Mouse (Mus musculus) cerebellum, adult 11-12 months (tissue): ENCODE results near the gene Ifnlr1.
"Not testable (repeated sequence)": the region's sequence is repeated elsewhere in the genome, so short reads cannot be mapped to it uniquely, and the experiment has no call there.

Experiments
- DNase-seq: peaks from one replicate; pipeline ENCODE4 v3.0.0; 2022

The Ifnlr1 gene

DNA sequence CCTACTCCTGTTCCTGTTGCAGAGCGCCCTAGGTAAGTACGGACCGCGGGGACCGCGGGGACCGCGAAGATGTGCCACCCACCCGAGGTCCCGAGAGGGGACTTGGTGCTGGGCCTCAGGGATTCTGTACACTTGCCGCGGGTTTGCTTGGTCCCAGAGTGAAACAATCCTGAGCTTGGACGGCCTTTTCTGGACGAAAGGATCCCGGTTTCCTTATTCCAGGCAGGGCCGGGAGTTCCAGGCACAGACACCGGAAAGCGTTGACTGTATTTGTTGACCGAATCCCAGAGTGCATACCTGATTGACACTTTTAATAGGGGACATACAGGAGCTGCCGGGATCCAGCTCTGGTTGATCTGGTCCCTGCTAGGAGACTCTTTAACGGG lies 474 bp downstream of the Ifnlr1 start:
- no peak for DNase-seq

DNA sequence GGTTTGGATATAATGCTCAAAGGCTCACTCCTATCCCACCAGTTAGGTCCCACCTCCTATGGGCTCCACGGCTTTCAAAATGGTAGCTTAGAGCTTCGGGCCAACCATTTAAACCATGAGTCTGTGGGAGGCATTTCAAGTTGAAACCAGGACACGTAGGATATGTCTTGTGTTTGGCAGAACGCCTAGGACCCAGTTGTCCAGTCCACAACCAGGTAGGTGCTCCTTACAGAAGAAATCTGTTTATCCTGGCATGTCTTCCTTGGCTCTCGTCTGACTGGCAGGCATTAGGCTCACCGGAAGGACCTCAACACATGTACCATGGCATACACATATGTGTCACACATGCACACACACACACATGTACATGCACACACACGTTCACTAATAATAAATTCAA lies 3.7 kb downstream of the Ifnlr1 start:
- DNase-seq: no peak

DNA sequence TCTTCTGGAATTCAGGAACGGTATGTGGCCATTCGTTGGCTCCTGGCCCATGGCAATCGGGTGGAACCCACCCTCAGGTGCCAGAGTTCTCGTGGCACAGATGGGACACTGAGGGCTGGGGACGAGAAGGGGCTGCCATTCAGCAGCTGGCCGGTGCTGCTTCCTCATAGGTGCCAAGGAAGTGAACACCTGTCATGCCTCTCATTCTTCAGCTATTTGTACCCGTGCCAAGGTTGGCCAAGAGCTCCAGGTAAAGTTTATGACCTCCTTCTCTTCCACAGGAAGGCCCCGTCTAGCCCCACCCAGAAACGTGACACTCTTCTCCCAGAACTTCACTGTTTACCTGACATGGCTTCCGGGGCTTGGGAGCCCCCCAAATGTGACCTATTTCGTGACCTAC lies 4.2 kb downstream of the Ifnlr1 start:
- no peak for DNase-seq

DNA sequence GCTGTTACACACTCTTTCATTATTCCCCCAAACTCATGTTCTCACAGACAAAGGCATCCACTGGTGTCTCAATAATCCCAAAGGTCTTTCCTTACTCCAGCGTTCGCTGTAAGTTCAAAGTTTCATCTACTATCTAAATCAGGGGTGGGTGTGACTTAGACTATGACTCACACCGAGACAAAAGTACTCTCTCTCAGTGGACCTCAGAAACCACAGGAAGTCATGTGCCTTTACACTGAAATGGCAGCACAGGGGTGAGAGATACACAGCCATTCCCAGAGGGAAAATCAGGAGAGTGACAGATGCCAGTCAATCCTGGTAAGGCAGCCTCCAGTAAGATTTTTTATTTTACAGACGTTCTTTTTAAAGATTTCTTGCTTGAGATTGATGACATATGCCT lies 6.8 kb downstream of the Ifnlr1 start:
- no peak for DNase-seq

DNA sequence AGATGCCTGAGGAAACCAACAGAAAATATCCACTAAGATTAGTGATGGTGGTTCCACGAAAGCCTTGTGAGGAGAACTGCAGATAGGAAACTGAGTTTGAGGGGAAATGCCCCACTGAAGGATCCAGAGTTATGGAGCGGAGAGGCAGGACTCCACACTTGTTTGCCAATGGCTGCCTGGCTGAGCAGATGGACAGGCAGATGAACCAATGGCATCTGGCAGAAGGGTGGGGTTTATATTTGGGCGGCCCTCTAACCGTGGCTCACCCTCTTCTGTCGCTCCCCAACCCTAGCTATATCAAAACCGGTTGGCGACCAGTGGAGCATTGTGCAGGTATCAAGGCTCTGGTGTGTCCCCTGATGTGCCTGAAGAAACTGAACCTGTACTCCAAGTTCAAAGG lies 12.4 kb downstream of the Ifnlr1 start:
- DNase-seq: no peak

DNA sequence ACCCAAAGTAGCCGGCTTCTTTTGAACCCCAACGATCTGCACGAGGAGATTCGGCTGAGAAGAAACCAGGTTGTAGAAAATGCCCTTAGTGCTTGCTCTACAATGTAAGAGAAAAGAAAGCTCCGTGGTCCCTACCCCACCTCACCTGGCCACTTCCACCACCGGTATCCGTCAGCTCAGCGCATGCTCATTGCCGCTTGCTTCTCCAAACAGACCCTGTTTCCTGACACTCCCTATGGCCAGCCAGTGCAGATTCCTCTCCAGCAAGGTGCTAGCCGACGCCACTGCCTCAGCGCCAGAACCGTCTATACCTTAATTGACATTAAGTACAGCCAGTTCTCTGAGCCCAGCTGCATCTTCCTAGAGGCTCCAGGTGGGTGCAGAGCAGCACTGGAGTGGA lies 17.4 kb downstream of the Ifnlr1 start:
- DNase-seq: no peak

DNA sequence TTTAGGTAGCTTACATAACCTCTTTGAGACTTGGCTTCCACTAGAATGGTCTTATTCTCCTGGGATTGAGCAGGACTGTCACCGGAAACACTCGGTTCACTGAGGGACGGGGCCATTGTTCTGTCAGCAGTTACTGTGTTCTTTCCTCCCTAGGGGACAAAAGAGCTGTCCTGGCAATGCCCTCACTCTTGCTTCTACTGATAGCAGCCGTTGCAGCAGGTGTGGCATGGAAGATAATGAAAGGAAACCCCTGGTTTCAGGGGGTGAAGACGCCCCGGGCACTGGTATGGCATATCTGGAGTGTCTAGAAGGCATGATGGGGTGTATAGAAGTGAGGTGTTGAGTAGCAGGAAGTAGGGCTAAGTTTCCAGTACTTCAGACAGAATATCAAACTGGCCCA lies 17.9 kb downstream of the Ifnlr1 start:
- no peak for DNase-seq

DNA sequence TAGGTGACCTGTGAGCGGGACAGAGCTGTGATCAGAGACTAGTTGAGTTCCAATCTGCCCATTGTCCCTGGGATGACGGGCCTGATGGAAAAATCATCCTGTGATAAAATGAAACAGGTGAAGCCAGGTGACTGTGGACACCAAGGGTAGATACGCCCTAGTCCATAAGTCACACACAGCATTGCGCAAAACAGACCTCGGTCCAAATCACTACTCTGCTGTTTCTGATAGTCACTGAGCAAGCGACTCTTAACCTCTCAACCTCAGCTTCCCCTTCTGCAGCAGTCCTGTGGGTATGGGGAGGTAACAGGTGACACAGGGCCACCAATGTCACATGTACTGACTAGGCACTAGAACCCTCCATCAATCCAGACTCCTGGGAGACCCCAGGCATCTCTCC lies 20.0 kb downstream of the Ifnlr1 start:
- DNase-seq: no peak

DNA sequence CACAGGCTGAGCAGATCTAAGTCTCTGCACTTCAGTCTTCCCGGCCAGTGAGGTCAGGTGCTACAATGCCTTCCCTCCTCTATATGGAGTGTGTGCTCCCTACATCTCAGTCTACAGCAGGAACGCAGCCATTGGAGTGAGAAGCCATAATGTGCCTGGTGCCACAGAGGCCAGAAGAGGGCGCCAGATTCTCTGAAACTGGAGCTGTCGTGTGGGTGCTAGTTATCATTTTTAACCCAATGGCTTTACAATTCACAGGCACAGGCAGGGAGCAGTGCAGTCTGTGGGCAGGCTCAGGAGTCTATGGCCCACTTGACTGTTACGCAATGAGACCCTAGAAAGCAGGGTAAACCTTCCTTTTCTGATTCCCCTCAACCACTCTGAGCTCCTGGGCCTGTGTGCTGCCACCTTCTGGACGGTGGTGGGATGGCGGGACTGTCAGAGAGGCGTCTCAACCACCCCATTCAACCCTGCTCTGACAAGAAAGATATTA lies 23.0 kb downstream of the Ifnlr1 start:
- DNase-seq: peak; percentile 27

DNA sequence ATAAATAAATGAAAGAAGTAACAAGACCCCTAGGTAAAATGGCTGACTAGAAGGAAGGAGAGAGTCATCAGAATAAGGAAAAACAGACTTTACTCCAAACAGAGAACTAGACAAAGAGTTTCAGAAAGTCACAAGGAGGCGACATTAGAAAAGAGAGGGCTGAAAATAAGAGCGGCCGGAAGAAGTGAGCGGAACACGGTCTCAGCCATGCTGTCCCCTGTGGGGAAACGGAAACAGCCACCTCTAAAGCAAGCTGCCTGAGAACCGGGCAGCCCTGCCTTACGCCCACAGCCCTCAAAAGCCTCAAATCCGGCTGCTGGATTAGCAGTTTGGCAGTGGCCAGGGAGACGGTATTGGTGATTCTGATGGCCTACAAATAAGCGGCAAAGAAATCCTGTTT lies 23.5 kb downstream of the Ifnlr1 start:
- no peak for DNase-seq

DNA sequence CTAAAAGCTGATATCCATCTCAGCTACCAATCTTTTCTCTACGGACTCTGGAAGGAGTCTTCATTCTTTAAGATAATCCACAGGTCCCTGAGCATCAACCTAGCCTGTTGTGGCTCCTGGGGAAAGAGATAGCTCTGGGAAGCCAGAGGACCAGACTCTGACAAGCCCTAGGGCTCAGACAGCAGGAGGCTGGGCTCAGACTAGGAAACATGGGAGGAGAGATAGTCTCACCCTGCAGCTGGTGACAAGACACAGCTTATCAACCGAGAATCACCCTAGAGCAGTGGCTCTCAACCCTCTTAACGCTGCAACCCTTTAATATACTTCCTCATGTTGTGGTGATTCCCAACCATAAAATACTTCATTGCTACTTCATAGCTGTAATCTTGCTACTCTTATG lies 24.3 kb downstream of the Ifnlr1 start:
- DNase-seq: no peak

DNA sequence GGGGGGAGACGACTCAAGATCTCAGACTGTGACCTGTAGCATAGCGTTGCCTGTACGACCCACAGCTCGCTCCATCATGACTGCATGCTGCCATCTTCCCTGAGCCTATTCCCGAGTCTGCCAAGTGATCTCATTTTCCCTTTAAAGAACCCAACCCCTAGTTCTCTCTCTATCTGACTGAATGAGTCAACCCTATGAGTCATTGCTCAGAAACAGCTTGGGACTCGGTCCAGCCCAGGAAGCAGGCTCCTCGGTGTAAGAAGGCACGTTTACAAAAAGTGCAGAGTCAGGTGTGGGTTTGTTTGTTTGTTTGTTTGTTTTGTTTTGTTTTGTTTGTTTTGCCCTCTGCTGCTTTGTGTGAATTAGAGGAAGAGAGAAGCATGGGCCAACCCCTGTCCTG lies 28.7 kb downstream of the Ifnlr1 start:
- DNase-seq: no peak

DNA sequence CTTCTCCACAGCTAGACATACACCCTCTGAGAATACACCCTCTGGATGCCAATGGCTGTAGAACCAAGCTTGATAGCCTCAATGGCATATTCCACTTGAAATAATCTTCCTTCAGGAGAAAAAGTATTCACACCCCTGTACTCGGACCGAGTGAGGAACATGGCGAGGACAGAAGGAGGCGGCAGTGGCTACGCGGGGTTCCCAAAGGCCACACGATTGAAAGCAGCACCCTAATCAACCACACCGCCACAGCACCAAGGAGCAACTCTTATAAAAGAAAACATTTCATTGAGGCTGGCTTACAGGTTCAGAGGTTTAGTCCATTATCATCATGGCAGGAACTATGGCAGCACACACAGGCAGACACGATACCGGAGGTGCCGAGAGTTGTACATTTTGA lies 30.4 kb downstream of the Ifnlr1 start:
- DNase-seq: not testable (repeated sequence)

DNA sequence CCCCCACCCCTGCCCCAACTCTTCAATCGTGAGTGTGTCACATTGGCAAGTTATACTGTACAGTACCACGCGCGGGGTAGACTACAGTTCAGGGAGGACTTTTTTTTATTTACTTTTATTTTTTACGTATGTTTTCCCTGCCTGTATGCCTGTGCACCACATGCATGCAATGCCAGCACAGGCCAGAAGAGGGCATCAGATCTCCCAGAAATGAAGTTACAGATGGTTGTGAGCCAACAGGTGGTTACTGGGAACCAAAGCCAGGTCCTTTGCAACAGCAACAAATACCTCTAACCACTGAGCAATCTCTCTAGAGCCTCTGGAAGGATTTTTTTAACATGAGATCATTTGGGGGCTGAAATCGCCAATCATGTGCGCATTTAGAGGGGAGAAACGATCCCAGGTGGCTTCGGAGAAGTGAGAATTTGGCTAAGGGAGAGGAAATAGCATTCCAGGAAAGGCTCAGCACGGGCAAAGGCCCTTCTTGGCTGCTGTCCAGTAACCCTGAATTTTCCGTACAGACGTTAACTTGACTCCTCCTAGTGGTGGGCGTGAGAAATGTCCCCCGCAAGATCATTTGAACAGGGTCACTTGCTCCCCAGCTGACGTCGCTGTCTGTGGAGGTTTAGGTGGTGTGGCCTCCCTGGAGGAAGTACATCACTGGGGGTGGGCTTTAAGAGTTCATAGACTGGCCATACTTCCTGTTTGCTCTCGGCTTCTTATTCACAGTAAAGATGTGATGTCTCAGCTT lies 36.6 kb downstream of the Ifnlr1 start:
- DNase-seq: no peak

DNA sequence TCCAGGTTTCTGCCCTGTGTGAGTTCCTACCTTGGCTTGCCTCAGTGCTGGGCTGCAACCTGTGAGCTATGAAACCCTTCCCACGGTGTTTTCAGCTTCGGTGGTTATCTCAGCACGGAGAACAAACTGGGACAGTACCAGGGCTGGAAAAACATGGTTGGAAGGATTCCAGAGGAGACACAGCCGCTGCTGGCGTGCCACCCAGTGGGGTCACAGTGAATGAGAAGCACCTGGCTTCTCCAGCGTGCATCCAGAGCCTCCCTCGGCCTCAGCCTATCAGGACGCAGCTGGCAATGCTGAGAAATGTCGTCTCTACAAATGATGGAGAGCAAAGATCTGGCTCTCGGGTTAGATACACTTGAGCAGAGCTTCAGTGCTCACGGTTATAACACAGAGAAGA lies 40.3 kb downstream of the Ifnlr1 start:
- DNase-seq: peak; percentile 9

DNA sequence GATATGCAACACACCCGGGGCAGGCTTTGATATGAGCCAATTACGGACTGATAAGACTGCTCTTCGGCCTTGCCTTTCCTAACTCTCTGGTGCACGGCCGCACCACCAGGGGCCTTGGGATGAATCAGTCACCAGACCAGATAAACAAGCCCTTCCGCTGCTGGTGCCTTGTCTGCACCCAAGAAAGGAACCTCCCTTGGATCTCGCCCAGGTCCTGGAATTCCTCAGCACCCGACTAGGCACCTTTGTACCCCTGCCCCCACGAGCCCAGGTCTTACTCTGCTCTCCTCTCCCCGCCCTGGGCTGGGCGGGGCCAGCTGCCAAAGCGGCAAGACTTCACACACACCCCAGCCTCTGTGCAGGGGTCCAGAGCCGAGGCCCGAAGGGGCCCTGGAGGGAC lies 41.7 kb downstream of the Ifnlr1 start, which contains the start of gene Il22ra1:
TSS of gene Il22ra1 (plus strand) at position 356 of the 400 bp plus-strand sequence.
- DNase-seq: no peak

DNA sequence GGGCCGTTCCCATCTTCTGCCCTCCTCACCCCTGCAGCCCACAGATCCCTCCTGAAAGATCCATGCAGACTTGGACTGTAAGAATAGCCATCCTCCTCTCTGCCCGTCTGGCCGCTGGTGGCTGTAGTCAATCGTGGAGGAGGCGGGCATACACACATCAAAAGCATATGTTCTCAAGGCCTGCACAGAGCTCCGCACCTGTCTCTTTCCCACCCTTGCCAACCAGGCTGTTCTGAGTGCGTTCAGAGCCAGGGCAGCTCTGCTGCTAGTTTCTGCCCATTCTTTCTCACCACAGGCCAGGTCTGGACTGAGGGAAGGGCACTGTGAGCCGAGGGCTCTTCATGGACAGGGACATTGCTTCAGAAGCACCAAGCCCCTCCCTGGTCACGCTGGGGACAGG lies 44.1 kb downstream of the Ifnlr1 start:
- DNase-seq: peak; percentile 61

DNA sequence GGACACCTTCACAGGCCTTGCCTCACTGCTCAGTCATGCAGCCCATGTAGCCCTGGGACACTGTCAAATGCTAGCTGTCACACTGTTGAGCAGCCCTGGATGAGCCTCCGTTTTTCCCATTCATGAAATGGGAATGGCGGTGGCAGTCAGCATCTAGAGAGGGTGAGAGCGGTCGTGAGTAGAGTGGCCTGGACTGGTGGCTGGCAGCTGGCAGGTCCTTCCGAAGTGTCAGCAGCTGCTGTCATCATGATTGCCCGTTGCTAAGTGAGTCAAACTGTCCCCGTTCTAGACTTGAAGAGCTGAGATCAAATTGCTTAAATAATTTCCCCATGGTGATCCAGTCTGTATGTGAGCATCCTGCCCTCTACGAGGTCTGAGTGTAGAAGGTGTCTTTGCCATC lies 44.9 kb downstream of the Ifnlr1 start:
- no peak for DNase-seq

DNA sequence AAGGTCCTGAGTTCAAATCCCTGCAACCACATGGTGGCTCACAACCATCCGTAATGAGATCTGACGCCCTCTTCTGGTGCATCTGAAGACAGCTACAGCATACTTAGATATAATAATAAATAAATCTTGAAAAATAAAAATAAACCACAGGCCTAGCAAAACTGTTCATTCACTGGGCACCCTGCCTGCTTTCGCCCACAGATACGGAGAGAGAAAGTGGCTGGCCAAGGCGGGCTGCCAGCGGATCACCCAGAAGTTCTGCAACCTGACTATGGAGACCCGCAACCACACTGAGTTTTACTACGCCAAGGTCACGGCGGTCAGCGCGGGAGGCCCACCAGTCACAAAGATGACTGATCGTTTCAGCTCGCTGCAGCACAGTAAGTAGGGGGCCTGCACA lies 47.8 kb downstream of the Ifnlr1 start:
- DNase-seq: no peak

DNA sequence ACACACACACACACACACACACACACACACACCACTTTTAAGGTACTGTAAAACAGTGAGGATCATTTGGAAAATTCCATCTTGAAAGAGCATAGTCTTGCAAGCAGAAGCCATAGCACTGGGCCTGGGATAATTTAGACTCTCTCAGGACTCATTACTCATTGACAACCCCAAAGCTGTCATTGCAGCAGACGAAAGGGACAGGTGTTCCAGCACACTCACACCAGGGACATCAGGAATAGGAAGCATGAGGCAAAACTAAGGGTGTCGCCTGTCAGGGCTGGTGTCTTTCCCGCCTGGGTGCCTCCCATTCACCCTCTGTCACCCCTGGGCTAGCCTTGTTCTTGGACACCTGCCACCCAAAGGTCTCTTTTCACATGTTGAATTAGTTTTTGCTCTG lies 50.8 kb downstream of the Ifnlr1 start:
- no peak for DNase-seq

DNA sequence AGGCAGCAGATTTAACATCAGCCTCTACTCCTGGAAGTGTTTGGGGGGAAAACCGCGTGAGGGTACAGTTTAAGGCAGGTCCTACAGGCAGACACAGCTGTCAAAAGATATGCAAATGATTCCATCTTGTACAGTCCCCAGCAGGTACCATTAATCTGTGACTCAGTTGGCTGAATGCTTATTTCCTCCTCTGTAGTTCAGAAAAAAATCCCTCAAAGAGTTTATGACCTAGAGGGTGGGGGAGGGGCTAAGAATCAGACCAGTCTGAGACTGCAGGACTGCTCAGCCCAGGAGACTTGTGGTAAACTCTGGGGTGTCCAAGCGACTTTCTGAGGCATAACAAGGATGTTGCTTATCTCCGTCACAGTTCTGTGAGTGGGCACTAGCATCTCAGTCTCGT lies 52.1 kb downstream of the Ifnlr1 start:
- DNase-seq: no peak

DNA sequence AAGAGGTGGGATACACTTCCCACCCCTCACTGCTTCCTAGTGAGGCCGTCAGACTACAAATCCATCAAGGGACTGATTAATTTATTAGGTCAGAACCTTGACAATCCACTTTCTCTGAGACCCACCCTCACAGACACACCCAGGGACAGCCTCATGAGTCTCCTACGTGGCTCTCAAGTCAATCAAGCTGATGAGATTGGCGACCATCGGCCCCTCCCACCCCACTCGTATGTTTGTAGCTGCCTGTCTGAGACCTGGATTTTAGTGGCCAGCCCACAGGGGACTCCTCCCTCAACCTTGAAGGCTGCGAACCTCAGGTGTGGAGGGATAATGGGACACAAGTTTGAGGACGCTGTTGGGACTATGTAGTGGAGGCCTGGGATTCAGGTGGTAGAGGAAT lies 53.1 kb downstream of the Ifnlr1 start:
- no peak for DNase-seq

DNA sequence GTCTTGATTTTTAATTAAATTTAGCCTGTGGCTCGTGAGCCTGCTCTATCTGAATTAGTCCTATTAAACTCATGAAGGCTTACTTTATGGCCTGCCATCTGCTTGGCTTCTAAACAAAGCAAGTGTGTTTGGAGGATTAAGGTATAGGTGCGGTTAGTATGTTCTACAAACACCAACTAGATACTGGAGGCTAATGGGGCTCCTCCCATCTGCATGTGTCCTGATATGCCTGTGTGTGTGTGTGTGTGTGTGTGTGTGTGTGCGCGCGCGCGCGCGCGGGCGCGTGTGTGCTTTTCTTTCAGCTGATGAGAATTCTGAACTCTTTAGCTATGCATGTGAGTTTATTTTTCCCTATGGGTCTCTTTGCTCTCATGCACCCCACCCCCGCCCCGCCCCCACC lies 53.6 kb downstream of the Ifnlr1 start:
- no peak for DNase-seq

DNA sequence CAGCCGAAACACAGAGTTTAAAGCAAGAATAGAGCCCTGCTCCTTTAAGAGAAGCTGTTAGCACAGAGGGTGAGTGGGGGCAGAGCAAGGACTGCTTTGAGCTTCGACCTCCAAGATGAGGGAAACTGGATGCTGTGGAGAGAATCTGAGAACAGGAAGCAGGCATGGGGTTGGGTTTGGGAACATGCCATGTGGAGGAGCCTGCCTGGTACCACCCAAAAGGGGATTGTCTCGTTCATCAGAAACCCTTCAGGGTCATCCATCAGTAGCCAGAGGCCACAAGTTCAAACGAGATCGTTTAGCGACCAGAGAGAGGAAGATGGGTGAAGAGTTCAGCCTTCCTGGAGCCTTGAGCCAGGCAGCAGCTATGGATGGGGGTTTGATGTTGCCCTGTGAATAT lies 57.4 kb downstream of the Ifnlr1 start:
- DNase-seq: no peak

DNA sequence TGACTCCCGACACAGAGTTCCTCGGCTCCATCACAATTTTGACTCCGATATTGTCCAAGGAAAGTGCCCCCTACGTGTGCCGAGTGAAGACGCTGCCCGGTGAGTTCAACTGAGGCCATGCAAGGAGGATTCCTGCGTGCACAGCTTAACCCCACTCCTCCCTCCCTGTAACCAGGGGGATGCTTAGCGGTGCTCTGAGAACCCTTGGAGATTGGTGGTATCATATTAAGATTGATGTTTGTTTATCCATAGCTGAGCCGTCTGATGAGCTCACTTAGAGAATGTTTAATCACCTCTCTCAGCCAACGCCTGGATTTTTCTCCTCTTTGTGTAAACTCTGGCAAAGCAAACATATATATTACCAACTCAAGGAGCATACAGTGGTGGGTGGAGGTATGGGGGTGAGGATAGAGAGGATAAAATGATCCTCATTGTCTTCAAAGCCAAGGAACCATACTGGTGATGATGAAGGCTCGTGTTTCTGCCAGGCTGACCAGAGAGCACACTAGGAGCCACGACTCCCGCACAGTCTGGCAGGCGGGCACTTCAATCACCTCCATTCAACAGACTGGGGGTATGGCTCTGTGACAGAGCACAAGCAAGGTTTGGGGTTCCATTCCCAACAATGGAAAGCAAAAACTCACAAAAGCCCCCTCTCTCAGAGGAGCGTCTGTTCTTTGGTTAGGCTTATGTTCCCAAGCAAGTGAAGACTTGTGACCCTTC lies 58.8 kb downstream of the Ifnlr1 start:
- DNase-seq: no peak
